Mouse (Mus musculus): Measurements from ENCODE around the gene Fiz1. TPM values are rescaled to one million over a fixed set of nuclear protein-coding genes. Genes with fewer than 3 reads are reported as not detected.
A peak's percentile ranks its signal among the peaks of the same experiment; 100 is the strongest.

Fiz1 gene
- polyA plus RNA-seq, 1 experiment from 2014 or later: 67.0 TPM

GRCm38 (mm10) chr7:4976832-4977231 lies 37.7 kb downstream of the Fiz1 start:
- ATAC-seq (replicated peaks; ENCODE audit: low FRiP score): no peak
- Histone ChIP-seq H3K9ac (ENCODE audit: low read length) (no peak overlapping the region), H3K36me3 (ENCODE audit: control insufficient read depth, insufficient read depth, low read length) (no peaks in the 10 kb centered on the region), H3K4me2 (ENCODE audit: low read depth, low read length, severe bottlenecking) (no peak overlapping the region), H3K27me3 (ENCODE audit: control insufficient read depth, insufficient read depth, low read length) (no peaks in the 10 kb centered on the region), H3K9me3 (ENCODE audit: control insufficient read depth, low read length) (peaks cover 3% of the 10 kb centered on the region; the same call in 1 of the 2 replicates), H3K4me3 (ENCODE audit: low read depth, low read length) (no peak overlapping the region), H3K4me1 (replicated peaks; ENCODE audit: control insufficient read depth, insufficient read depth, low read length) (no peaks in the 10 kb centered on the region), H3K27ac (ENCODE audit: low read depth, low read length) (no peak overlapping the region)
- no peak for DNase-seq (ENCODE audit: low spot score)
- WGBS: 86% methylated on average over 7 of the region's 7 CpGs

- peaks cover 3% of the 10 kb centered on the region; the same call in 1 of the 2 replicates for H3K9me3 ChIP-seq (ENCODE audit: control insufficient read depth, low read length)
- WGBS: 64% methylated on average over 4 of the region's 4 CpGs
- DNase-seq (ENCODE audit: low spot score) (no peak), ATAC-seq (replicated peaks; ENCODE audit: low FRiP score) (no peak)
- no peak overlapping the region for H3K4me2 ChIP-seq (ENCODE audit: low read depth, low read length, severe bottlenecking)
- no peak overlapping the region for H3K9ac ChIP-seq (ENCODE audit: low read length)
- H3K27me3 ChIP-seq (ENCODE audit: control insufficient read depth, insufficient read depth, low read length): no peaks in the 10 kb centered on the region
- no peak overlapping the region for H3K4me3 ChIP-seq (ENCODE audit: low read depth, low read length)
- H3K27ac ChIP-seq (ENCODE audit: low read depth, low read length): no peak overlapping the region
- no peaks in the 10 kb centered on the region for H3K4me1 ChIP-seq (replicated peaks; ENCODE audit: control insufficient read depth, insufficient read depth, low read length)
- H3K36me3 ChIP-seq (ENCODE audit: control insufficient read depth, insufficient read depth, low read length): no peaks in the 10 kb centered on the region
Measured at GRCm38 (mm10) chr7:4975455-4975854, 39.0 kb downstream of the Fiz1 start.

- WGBS: 79% methylated on average over 18 of the region's 18 CpGs
- ATAC-seq (replicated peaks; ENCODE audit: low FRiP score): no peak
- DNase-seq (ENCODE audit: low spot score): peak; percentile 35
- H3K36me3 ChIP-seq (ENCODE audit: control insufficient read depth, insufficient read depth, low read length): no peaks in the 10 kb centered on the region
- no peaks in the 10 kb centered on the region for H3K4me1 ChIP-seq (replicated peaks; ENCODE audit: control insufficient read depth, insufficient read depth, low read length)
- no peak overlapping the region for H3K4me3 ChIP-seq (ENCODE audit: low read depth, low read length)
- H3K4me2 ChIP-seq (ENCODE audit: low read depth, low read length, severe bottlenecking): no peak overlapping the region
- no peak overlapping the region for H3K27ac ChIP-seq (ENCODE audit: low read depth, low read length)
- peaks cover 3% of the 10 kb centered on the region; the same call in 1 of the 2 replicates for H3K9me3 ChIP-seq (ENCODE audit: control insufficient read depth, low read length)
- no peaks in the 10 kb centered on the region for H3K27me3 ChIP-seq (ENCODE audit: control insufficient read depth, insufficient read depth, low read length)
- H3K9ac ChIP-seq (ENCODE audit: low read length): no peak overlapping the region
Measured at GRCm38 (mm10) chr7:4972321-4973047, 42.0 kb downstream of the Fiz1 start.

GRCm38 (mm10) chr7:4971710-4972109 lies 42.8 kb downstream of the Fiz1 start:
- peak; percentile 34 for DNase-seq (ENCODE audit: low spot score)
- Histone ChIP-seq H3K36me3 (ENCODE audit: control insufficient read depth, insufficient read depth, low read length) (no peaks in the 10 kb centered on the region), H3K9me3 (ENCODE audit: control insufficient read depth, low read length) (no peaks in the 10 kb centered on the region), H3K4me3 (ENCODE audit: low read depth, low read length) (no peak overlapping the region), H3K4me2 (ENCODE audit: low read depth, low read length, severe bottlenecking) (no peak overlapping the region), H3K4me1 (replicated peaks; ENCODE audit: control insufficient read depth, insufficient read depth, low read length) (no peaks in the 10 kb centered on the region), H3K9ac (ENCODE audit: low read length) (no peak overlapping the region), H3K27ac (ENCODE audit: low read depth, low read length) (no peak overlapping the region), H3K27me3 (ENCODE audit: control insufficient read depth, insufficient read depth, low read length) (no peaks in the 10 kb centered on the region)
- ATAC-seq (replicated peaks; ENCODE audit: low FRiP score): no peak
- 34% methylated on average over 7 of the region's 7 CpGs for WGBS

GRCm38 (mm10) chr7:4971068-4971467 lies 43.4 kb downstream of the Fiz1 start, which contains the start of gene Sbk3:
Gene Sbk3, minus strand, starts transcription at chr7:4971168.
- Histone ChIP-seq H3K4me1 (replicated peaks; ENCODE audit: control insufficient read depth, insufficient read depth, low read length) (no peaks in the 10 kb centered on the region), H3K9me3 (ENCODE audit: control insufficient read depth, low read length) (no peaks in the 10 kb centered on the region), H3K27me3 (ENCODE audit: control insufficient read depth, insufficient read depth, low read length) (no peaks in the 10 kb centered on the region), H3K9ac (ENCODE audit: low read length) (peak within 1 kb of the TSS; percentile 2; the same call in 1 of the 2 replicates), H3K4me3 (ENCODE audit: low read depth, low read length) (no peak within 1 kb of the TSS), H3K4me2 (ENCODE audit: low read depth, low read length, severe bottlenecking) (no peak within 1 kb of the TSS), H3K27ac (ENCODE audit: low read depth, low read length) (no peak within 1 kb of the TSS), H3K36me3 (ENCODE audit: control insufficient read depth, insufficient read depth, low read length) (no peaks in the 10 kb centered on the region)
- ATAC-seq (replicated peaks; ENCODE audit: low FRiP score): no peak
- 31% methylated on average over 6 of the region's 6 CpGs for whole genome bisulfite sequencing
- DNase-seq (ENCODE audit: low spot score): peak; percentile 48

GRCm38 (mm10) chr7:4964988-4965387 lies 49.5 kb downstream of the Fiz1 start:
- no peak overlapping the region for H3K27ac ChIP-seq (ENCODE audit: low read depth, low read length)
- H3K9ac ChIP-seq (ENCODE audit: low read length): no peak overlapping the region
- no peaks in the 10 kb centered on the region for H3K36me3 ChIP-seq (ENCODE audit: control insufficient read depth, insufficient read depth, low read length)
- 80% methylated on average over 5 of the region's 5 CpGs for WGBS
- ATAC-seq (replicated peaks; ENCODE audit: low FRiP score) (no peak), DNase-seq (ENCODE audit: low spot score) (no peak)
- no peaks in the 10 kb centered on the region for H3K9me3 ChIP-seq (ENCODE audit: control insufficient read depth, low read length)
- H3K4me1 ChIP-seq (replicated peaks; ENCODE audit: control insufficient read depth, insufficient read depth, low read length): no peaks in the 10 kb centered on the region
- H3K27me3 ChIP-seq (ENCODE audit: control insufficient read depth, insufficient read depth, low read length): no peaks in the 10 kb centered on the region
- no peak overlapping the region for H3K4me2 ChIP-seq (ENCODE audit: low read depth, low read length, severe bottlenecking)
- H3K4me3 ChIP-seq (ENCODE audit: low read depth, low read length): no peak overlapping the region

GRCm38 (mm10) chr7:4964272-4964671 lies 50.2 kb downstream of the Fiz1 start, which contains the start of gene Sbk2:
Gene Sbk2, minus strand, starts transcription at chr7:4964406.
- no peak within 1 kb of the TSS for H3K4me2 ChIP-seq (ENCODE audit: low read depth, low read length, severe bottlenecking)
- no peaks in the 10 kb centered on the region for H3K9me3 ChIP-seq (ENCODE audit: control insufficient read depth, low read length)
- 6% methylated on average over 10 of the region's 10 CpGs for WGBS
- H3K27me3 ChIP-seq (ENCODE audit: control insufficient read depth, insufficient read depth, low read length): no peaks in the 10 kb centered on the region
- no peaks in the 10 kb centered on the region for H3K36me3 ChIP-seq (ENCODE audit: control insufficient read depth, insufficient read depth, low read length)
- H3K9ac ChIP-seq (ENCODE audit: low read length): no peak within 1 kb of the TSS
- no peaks in the 10 kb centered on the region for H3K4me1 ChIP-seq (replicated peaks; ENCODE audit: control insufficient read depth, insufficient read depth, low read length)
- H3K4me3 ChIP-seq (ENCODE audit: low read depth, low read length): no peak within 1 kb of the TSS
- peak; percentile 53; the same call in 1 of the 2 replicates for ATAC-seq (replicated peaks; ENCODE audit: low FRiP score)
- H3K27ac ChIP-seq (ENCODE audit: low read depth, low read length): no peak within 1 kb of the TSS
- peak; percentile 68 for DNase-seq (ENCODE audit: low spot score)

GRCm38 (mm10) chr7:4963527-4963926 lies 51.0 kb downstream of the Fiz1 start:
- no peaks in the 10 kb centered on the region for H3K4me1 ChIP-seq (replicated peaks; ENCODE audit: control insufficient read depth, insufficient read depth, low read length)
- no peak overlapping the region for H3K4me3 ChIP-seq (ENCODE audit: low read depth, low read length)
- no peak overlapping the region for H3K9ac ChIP-seq (ENCODE audit: low read length)
- no peaks in the 10 kb centered on the region for H3K36me3 ChIP-seq (ENCODE audit: control insufficient read depth, insufficient read depth, low read length)
- ATAC-seq (replicated peaks; ENCODE audit: low FRiP score): no peak
- no peaks in the 10 kb centered on the region for H3K27me3 ChIP-seq (ENCODE audit: control insufficient read depth, insufficient read depth, low read length)
- H3K27ac ChIP-seq (ENCODE audit: low read depth, low read length): no peak overlapping the region
- WGBS: 71% methylated on average over 5 of the region's 5 CpGs
- DNase-seq (ENCODE audit: low spot score): no peak
- no peaks in the 10 kb centered on the region for H3K9me3 ChIP-seq (ENCODE audit: control insufficient read depth, low read length)
- no peak overlapping the region for H3K4me2 ChIP-seq (ENCODE audit: low read depth, low read length, severe bottlenecking)

GRCm38 (mm10) chr7:4957361-4957760 lies 57.1 kb downstream of the Fiz1 start:
- DNase-seq (ENCODE audit: low spot score) (no peak), ATAC-seq (replicated peaks; ENCODE audit: low FRiP score) (no peak)
- no peaks in the 10 kb centered on the region for H3K9me3 ChIP-seq (ENCODE audit: control insufficient read depth, low read length)
- H3K4me3 ChIP-seq (ENCODE audit: low read depth, low read length): no peak overlapping the region
- no peak overlapping the region for H3K9ac ChIP-seq (ENCODE audit: low read length)
- no peaks in the 10 kb centered on the region for H3K27me3 ChIP-seq (ENCODE audit: control insufficient read depth, insufficient read depth, low read length)
- no peak overlapping the region for H3K27ac ChIP-seq (ENCODE audit: low read depth, low read length)
- H3K36me3 ChIP-seq (ENCODE audit: control insufficient read depth, insufficient read depth, low read length): no peaks in the 10 kb centered on the region
- H3K4me1 ChIP-seq (replicated peaks; ENCODE audit: control insufficient read depth, insufficient read depth, low read length): no peaks in the 10 kb centered on the region
- WGBS: 84% methylated on average over 10 of the region's 10 CpGs
- no peak overlapping the region for H3K4me2 ChIP-seq (ENCODE audit: low read depth, low read length, severe bottlenecking)
